Mouse (Mus musculus): ENCODE data around the gene Ddx24.

Gene Ddx24

GRCm38 (mm10) chr12:103389982-103390381 is 35.6 kb downstream of the Ddx24 start:
- no peak for DNase-seq (ENCODE audit: low spot score in 2 of 2)

GRCm38 (mm10) chr12:103389348-103389727 is 36.3 kb downstream of the Ddx24 start:
- no peak for DNase-seq (ENCODE audit: low spot score in 2 of 2)

GRCm38 (mm10) chr12:103388505-103389347 is 36.9 kb downstream of the Ddx24 start, which contains the start of gene Otub2:
Gene Otub2 (plus strand): TSS chr12:103388682.
- DNase-seq (ENCODE audit: low spot score in 2 of 2) = peak; percentile 97 to 98

DNA sequence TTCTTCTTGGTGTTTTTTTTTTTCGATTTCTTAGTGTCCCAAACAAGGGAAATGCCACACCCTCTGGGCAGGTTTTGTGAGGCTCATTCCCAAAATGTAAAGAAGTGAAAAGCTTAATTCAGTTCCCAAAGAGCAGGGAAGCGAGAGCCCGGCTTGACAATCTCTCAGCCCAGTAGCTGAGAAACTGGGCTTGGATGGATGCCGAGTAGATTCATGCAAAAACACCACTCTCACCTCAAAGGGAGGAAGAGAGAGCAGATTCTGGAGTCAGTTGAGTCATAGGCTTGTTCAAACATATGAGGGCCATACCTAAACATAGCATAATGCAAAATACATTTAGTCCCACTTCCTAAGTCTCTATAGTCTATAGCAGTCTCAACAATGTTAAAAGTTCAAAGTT is 45.4 kb downstream of the Ddx24 start:
- no peak for DNase-seq (ENCODE audit: low spot score in 2 of 2)

GRCm38 (mm10) chr12:103376774-103377173 is 48.9 kb downstream of the Ddx24 start:
- DNase-seq (ENCODE audit: low spot score in 2 of 2) = no peak

DNA sequence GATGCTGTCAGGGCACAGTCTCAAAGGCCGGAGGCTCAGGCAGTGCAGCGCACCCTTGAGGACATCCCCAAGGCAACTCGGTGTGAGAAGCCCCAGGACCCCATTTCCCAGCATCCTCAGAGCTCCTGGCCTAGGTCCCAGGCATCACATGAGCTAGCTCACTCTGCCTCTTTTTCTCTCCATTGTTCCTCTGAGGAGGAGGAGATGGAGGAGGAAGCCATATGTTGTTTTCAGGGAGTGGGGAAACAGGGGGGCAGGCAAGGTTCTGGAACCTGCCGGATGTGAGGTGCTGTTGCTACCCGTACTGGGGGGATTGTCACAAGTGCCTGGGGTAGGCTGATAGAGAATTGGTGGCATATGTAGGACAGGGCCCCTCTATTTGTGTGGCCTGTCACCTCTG is 49.5 kb downstream of the Ddx24 start:
- DNase-seq (ENCODE audit: low spot score in 2 of 2) = no peak

GRCm38 (mm10) chr12:103373530-103374236 is 51.9 kb downstream of the Ddx24 start:
- DNase-seq (ENCODE audit: low spot score in 2 of 2) = no peak

GRCm38 (mm10) chr12:103371711-103372110 is 53.9 kb downstream of the Ddx24 start:
- peak in 1 of 2 experiments; percentile 51 for DNase-seq (ENCODE audit: low spot score in 2 of 2)

GRCm38 (mm10) chr12:103370861-103371260 is 54.8 kb downstream of the Ddx24 start:
- no peak for DNase-seq (ENCODE audit: low spot score in 2 of 2)

DNA sequence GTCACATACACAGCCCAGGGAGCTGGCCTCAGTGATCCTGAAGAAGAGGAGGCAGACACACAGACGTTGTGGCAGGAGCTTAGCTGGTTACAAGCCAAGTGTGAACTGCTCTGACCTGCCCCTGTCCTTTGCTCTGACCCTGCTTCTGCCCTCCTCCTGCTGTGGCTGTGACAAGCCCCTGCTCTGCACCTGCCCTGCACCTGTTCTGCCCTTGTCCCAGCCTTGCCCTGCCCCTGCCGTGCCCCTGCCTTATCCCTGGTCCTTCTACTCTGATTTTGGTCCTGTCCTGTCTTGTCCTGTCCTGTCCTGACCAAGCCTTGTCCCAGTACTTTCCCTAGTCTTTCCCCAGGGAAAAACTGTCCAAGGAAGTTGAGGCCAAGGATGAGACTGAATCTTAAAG is 56.9 kb downstream of the Ddx24 start:
- no peak for DNase-seq (ENCODE audit: low spot score in 2 of 2)

DNA sequence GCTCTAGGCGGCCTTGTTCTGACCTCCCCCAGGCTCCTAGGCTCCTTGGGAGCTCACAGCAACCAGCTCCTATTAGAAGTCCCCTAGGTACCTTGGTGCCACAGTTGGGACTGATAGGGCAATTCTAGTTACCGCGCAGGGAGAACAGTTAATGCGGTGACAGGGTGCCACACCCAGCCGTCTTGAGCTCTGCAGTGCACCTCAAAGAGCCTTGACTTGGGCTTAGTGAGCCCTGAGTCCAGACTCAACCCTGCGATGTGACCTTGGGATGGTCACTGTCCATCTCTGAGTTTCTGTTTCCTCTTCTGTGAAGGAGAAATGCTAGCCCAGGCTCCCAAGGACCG is 57.3 kb downstream of the Ddx24 start:
- no peak for DNase-seq (ENCODE audit: low spot score in 2 of 2)

- DNase-seq (ENCODE audit: low spot score in 2 of 2) = peak; percentile 72 to 79
Observed at GRCm38 (mm10) chr12:103367620-103368325, 57.9 kb downstream of the Ddx24 start.

- no peak for DNase-seq (ENCODE audit: low spot score in 2 of 2)
Observed at GRCm38 (mm10) chr12:103367171-103367570, 58.5 kb downstream of the Ddx24 start.

DNA sequence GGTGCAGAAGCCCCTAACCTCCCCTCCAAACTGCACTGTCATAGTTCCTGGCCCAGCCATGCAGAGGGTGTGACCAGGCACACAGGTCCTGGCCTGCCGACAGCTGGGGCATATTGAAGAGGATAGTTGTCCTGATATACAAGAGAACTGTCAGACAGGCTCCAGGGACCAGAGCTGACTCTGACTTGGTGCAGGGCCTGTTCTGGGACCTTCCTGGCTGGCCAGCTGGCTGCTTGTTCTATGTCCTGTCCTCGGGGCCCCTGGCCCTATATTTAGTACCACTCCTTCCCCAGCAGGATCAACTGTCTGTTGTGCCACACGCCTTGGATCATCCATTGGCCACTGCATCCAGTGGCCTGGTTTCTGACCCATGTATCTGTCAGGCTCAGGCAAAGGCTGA is 63.3 kb downstream of the Ddx24 start:
- peak; percentile 86 to 87 for DNase-seq (ENCODE audit: low spot score in 2 of 2)

DNA sequence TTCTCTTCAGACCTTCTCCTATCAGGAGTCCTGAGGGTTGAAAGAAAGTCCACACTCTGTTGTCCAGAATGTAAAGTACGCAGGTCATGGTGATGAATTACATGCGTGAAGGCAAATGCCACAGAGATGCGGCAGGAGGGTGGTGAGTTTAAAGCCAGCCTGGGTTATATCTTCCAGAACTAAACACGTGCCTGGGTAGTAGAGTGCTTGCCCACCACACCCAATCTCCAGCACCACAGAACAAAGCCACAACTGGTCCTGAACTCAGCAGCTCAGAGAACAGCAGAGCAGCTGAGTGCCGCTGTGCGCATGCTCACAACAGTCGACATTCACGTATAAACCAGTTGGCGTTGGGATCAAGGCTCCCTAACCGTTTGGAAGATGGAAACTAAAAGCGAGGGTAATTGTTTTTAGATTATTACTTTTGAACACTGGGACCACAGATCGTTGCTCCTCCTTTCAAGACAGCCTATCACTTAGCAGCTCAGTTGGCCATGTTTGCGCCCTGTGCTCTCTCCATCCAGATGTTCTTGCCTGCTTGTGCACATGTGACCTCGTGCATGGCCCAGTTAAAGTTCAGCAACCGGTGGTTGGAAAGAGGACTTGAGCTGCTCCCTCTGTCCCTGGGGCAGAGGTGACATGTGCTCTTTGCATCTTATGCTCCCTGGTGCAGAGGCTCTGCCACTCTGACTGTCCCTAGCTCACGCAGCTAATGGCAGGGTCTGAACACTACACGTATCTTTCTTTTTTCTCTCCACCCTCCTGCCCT is 63.9 kb downstream of the Ddx24 start:
- DNase-seq (ENCODE audit: low spot score in 2 of 2) = peak; percentile 70 to 77

GRCm38 (mm10) chr12:103360812-103361211 is 64.8 kb downstream of the Ddx24 start:
- no peak for DNase-seq (ENCODE audit: low spot score in 2 of 2)

GRCm38 (mm10) chr12:103358951-103359801 is 66.5 kb downstream of the Ddx24 start:
- peak in 1 of 2 experiments; percentile 63 for DNase-seq (ENCODE audit: low spot score in 2 of 2)

DNA sequence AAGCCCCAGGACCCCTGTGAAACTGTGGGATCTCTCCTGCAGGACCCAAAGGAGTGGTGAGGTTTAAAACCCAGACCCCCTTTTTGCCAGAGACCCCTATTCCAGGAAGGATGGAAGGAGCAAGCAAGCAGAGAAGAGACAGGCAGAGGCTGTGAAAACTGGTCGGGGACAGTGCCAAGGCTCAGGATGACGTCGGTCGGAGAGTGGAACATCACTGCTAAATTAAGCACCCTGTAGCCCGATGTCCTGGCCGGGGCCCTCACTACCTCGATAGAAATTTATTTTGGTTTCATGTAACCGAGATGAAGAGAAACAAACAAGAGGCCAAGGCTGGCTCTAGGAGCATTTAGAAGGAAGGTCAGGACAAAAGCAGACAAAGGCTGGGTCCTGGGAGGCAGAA is 67.4 kb downstream of the Ddx24 start:
- peak; percentile 69 to 83 for DNase-seq (ENCODE audit: low spot score in 2 of 2)

All from heart, adult 9 months (tissue).